In the genomic region with DNA sequence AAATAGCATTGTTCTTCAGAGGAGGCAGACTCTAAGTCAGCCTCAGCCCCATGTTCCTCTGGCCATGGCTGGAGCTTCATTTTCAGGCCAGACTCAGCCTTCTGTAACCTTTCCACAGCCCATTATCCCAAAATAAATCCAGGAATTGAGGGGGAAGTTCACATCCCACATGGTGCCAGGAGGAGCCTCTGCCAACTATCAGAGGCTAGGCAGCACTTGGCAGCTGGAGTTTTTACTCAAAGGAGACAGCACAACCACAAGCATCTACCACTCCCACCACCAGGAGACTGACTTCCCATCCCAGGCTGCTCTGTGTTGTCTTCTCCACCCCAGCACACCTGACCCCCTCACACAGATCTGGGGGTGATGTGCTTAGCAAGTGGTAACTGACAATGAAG, we compare ENCODE assay signal across 8 mouse cellular contexts.
DNase-seq lines count a peak whose midpoint lies in the region; ATAC-seq and TF ChIP-seq lines count a peak whose summit lies in the region.
"Had no signal": no experiment of that assay in that cellular context is flagged by ENCODE, and none has a peak within 500 bp of the region (broad histone marks: within the 10 kb centered on the region; RNA-seq: fewer than 3 reads in every experiment).

No protein-coding gene starts in this region.

- no peak overlapping the region for H3ac ChIP-seq in myocyte (ENCODE audit: control insufficient read depth, insufficient read length)

- no peak for TF ChIP-seq POLR2A in embryonic fibroblast, embryonic 13.5 days (IDR thresholded peaks at IDR 0.05; ENCODE audit: low read depth, low read length)
- TF ChIP-seq POLR2A in myocyte (IDR thresholded peaks at IDR 0.05; ENCODE audit: insufficient read length, low read depth) = no peak

- H3K4me3 ChIP-seq in lung, embryonic 15.5 days = no peak overlapping the region
- H3K4me3 ChIP-seq in lung, postnatal 0 days (ENCODE audit: low read depth, low read length) = no peak overlapping the region
- no peak overlapping the region for H3K4me3 ChIP-seq in embryonic fibroblast, embryonic 13.5 days (ENCODE audit: insufficient read depth, low read length)
- H3K4me3 ChIP-seq in hindbrain, embryonic 12.5 days = no peak overlapping the region
- no peak overlapping the region for H3K4me3 ChIP-seq in myocyte

- no peaks in the 10 kb centered on the region for H3K9me3 ChIP-seq in lung, embryonic 15.5 days
- H3K9me3 ChIP-seq in lung, postnatal 0 days (ENCODE audit: low read length) = no peaks in the 10 kb centered on the region
- H3K9me3 ChIP-seq in hindbrain, embryonic 12.5 days (replicated peaks) = no peaks in the 10 kb centered on the region

- no peak for TF ChIP-seq CTCF in lung, postnatal 0 days (IDR thresholded peaks at IDR 0.05)
- TF ChIP-seq CTCF in embryonic fibroblast, embryonic 13.5 days (IDR thresholded peaks at IDR 0.05; ENCODE audit: borderline replicate concordance, insufficient read depth, low read length) = no peak

- DNase-seq in lung, postnatal 0 days (ENCODE audit: low spot score) = no peak
- no peak for DNase-seq in cerebellum, postnatal 25 days
- DNase-seq in spleen, postnatal 36 days (ENCODE audit: low spot score in 2 of 2) = no peak

- H3K27ac ChIP-seq in lung, embryonic 15.5 days = peak overlapping the region; percentile 89
- no peak overlapping the region for H3K27ac ChIP-seq in lung, postnatal 0 days (ENCODE audit: low read length)
- H3K27ac ChIP-seq in embryonic fibroblast, embryonic 13.5 days (ENCODE audit: insufficient read depth, low read length) = peak overlapping the region; percentile 79; the same call in 1 of the 2 replicates
- H3K27ac ChIP-seq in hindbrain, embryonic 12.5 days = peak overlapping the region; percentile 85
- H3K27ac ChIP-seq: liver, embryonic 14.5 days had no signal

- H3K9ac ChIP-seq in lung, embryonic 15.5 days = no peak overlapping the region
- no peak overlapping the region for H3K9ac ChIP-seq in lung, postnatal 0 days (replicated peaks; ENCODE audit: low read depth)
- H3K9ac ChIP-seq in hindbrain, embryonic 12.5 days = 0 out of 2 replicates have a peak overlapping the region, but pooled peaks have one; percentile 39
- H3K9ac ChIP-seq: liver, embryonic 14.5 days had no signal

- peaks cover 72% of the 10 kb centered on the region for H3K4me1 ChIP-seq in lung, embryonic 15.5 days
- peaks cover 16% of the 10 kb centered on the region; the same call in 1 of the 2 replicates for H3K4me1 ChIP-seq in lung, postnatal 0 days (ENCODE audit: insufficient read depth, low read depth, low read length)
- H3K4me1 ChIP-seq in embryonic fibroblast, embryonic 13.5 days (ENCODE audit: control insufficient read depth, insufficient read depth, low read length) = peaks cover 22% of the 10 kb centered on the region
- peaks cover 59% of the 10 kb centered on the region for H3K4me1 ChIP-seq in hindbrain, embryonic 12.5 days

- no peak overlapping the region for H3K4me2 ChIP-seq in lung, embryonic 15.5 days
- no peak overlapping the region for H3K4me2 ChIP-seq in lung, postnatal 0 days (replicated peaks; ENCODE audit: low read depth, low read length)
- H3K4me2 ChIP-seq in hindbrain, embryonic 12.5 days (replicated peaks) = peak overlapping the region; percentile 39
- H3K4me2 ChIP-seq in myocyte (ENCODE audit: low read depth) = peak overlapping the region; percentile 77

- no peak for TF ChIP-seq EP300 in lung, postnatal 0 days (IDR thresholded peaks at IDR 0.05)

- ATAC-seq in lung, embryonic 15.5 days (ENCODE audit: borderline replicate concordance, extremely low read depth, low FRiP score, low TSS enrichment) = no peak
- ATAC-seq in lung, postnatal 0 days = no peak
- ATAC-seq in hindbrain, embryonic 12.5 days (ENCODE audit: low FRiP score) = no peak

- peaks cover 51% of the 10 kb centered on the region for H3K27me3 ChIP-seq in lung, embryonic 15.5 days
- H3K27me3 ChIP-seq in lung, postnatal 0 days (replicated peaks; ENCODE audit: insufficient read depth, low read length) = no peaks in the 10 kb centered on the region; the same call in 1 of the 2 replicates
- H3K27me3 ChIP-seq in hindbrain, embryonic 12.5 days = peaks cover 5% of the 10 kb centered on the region; the same call in 1 of the 2 replicates
- H3K27me3 ChIP-seq in myocyte (ENCODE audit: control insufficient read depth, insufficient read depth, insufficient read length) = no peaks in the 10 kb centered on the region

- H3K79me2 ChIP-seq in myocyte (ENCODE audit: control insufficient read depth, insufficient read depth) = no peaks in the 10 kb centered on the region

- H3K36me3 ChIP-seq in lung, embryonic 15.5 days = no peaks in the 10 kb centered on the region
- H3K36me3 ChIP-seq in lung, postnatal 0 days (ENCODE audit: insufficient read depth, low read length) = no peaks in the 10 kb centered on the region
- no peaks in the 10 kb centered on the region for H3K36me3 ChIP-seq in hindbrain, embryonic 12.5 days
- H3K36me3 ChIP-seq in myocyte (ENCODE audit: control insufficient read depth, insufficient read depth) = no peaks in the 10 kb centered on the region

TF ChIP-seq in myocyte, 11 proteins besides CTCF, POLR2A, EP300 and RAD21:
- TF ChIP-seq TCF12 (IDR thresholded peaks at IDR 0.05; ENCODE audit: insufficient read depth, poor library complexity, severe bottlenecking) (no peak), MYOD1 (IDR thresholded peaks at IDR 0.05; ENCODE audit: control insufficient read depth in 1 of 3, insufficient read length in 2 of 3, low read depth in 2 of 3) (peak; percentile 30 to 88 (median 78)), SRF (IDR thresholded peaks at IDR 0.05; ENCODE audit: control insufficient read depth, insufficient read length, low read depth) (no peak), MAX (IDR thresholded peaks at IDR 0.05; ENCODE audit: low read depth) (no peak), MYOG (IDR thresholded peaks at IDR 0.05; ENCODE audit: control insufficient read depth in 1 of 3, insufficient read depth in 1 of 3, insufficient read length in 2 of 3, low read depth in 2 of 3) (peak in 2 of 3 experiments; percentile 14 to 55), USF1 (IDR thresholded peaks at IDR 0.05; ENCODE audit: low read depth) (no peak)

Comparison
In these comparisons a context has a peak if more than half of its experiments do, and no peak if none do; other contexts are left out.
1. H3K4me2 ChIP-seq: peak in hindbrain, embryonic 12.5 days (single experiment) and myocyte (single experiment); none in lung, embryonic 15.5 days (single experiment) and lung, postnatal 0 days (single experiment).